Mouse (Mus musculus) myocyte (in vitro differentiated cells): ENCODE data around the gene Pigt. TPM values are rescaled to one million over a fixed set of nuclear protein-coding genes. Genes with fewer than 3 reads are reported as not detected.

ENCODE experiments used
- H3K27me3 ChIP-seq: one replicate; pipeline ENCODE4 v1.6.1; 2011; ENCODE audit not compliant: control insufficient read depth, insufficient read depth, insufficient read length
- H3K36me3 ChIP-seq: one replicate; pipeline ENCODE4 v1.6.1; 2011; ENCODE audit not compliant: control insufficient read depth, insufficient read depth
- H3K4me2 ChIP-seq: one replicate; pipeline ENCODE4 v1.6.1; 2011; ENCODE audit warnings: low read depth, control low read depth
- H3K4me3 ChIP-seq: one replicate; pipeline ENCODE4 v1.5.1; 2011; ENCODE audit warnings: mild to moderate bottlenecking, control low read depth, moderate library complexity
- H3K79me2 ChIP-seq: one replicate; pipeline ENCODE4 v1.6.1; 2011; ENCODE audit not compliant: control insufficient read depth, insufficient read depth
- H3ac ChIP-seq: one replicate; pipeline ENCODE4 v1.6.1; 2011; ENCODE audit not compliant: control insufficient read depth, insufficient read length
- CEBPB ChIP-seq: IDR thresholded peaks from 2 replicates; pipeline ENCODE4 v1.6.1; 2011; ENCODE audit warnings: mild to moderate bottlenecking, moderate library complexity; ENCODE audit not compliant: poor library complexity, insufficient read depth, severe bottlenecking
- E2F4 ChIP-seq: IDR thresholded peaks from one replicate; pipeline ENCODE4 v1.6.1; 2011; ENCODE audit warnings: mild to moderate bottlenecking, control low read depth, moderate library complexity; ENCODE audit not compliant: insufficient read depth
- MAX ChIP-seq: IDR thresholded peaks from one replicate; pipeline ENCODE4 v1.6.1; 2011; ENCODE audit warnings: low read depth, mild to moderate bottlenecking, control low read depth
- MYOD1 ChIP-seq, 3 experiments: IDR thresholded peaks; one replicate each; pipeline ENCODE4 v1.6.1; 2011; ENCODE audit warnings: control low read depth in 2 of 3, low read depth in 2 of 3, mild to moderate bottlenecking in 2 of 3, moderate library complexity in 1 of 3; ENCODE audit not compliant: insufficient read length in 2 of 3, control insufficient read depth in 1 of 3
- MYOG ChIP-seq, 3 experiments: IDR thresholded peaks; one replicate each; pipeline ENCODE4 v1.6.1; 2011; ENCODE audit warnings: control low read depth in 2 of 3, low read depth in 2 of 3, mild to moderate bottlenecking in 2 of 3; ENCODE audit not compliant: insufficient read length in 2 of 3, control insufficient read depth in 1 of 3, insufficient read depth in 1 of 3
- POLR2A ChIP-seq: IDR thresholded peaks from one replicate; pipeline ENCODE4 v1.6.1; 2011; ENCODE audit warnings: low read depth, mild to moderate bottlenecking, control low read depth, moderate library complexity; ENCODE audit not compliant: insufficient read length
- POLR2AphosphoS2 ChIP-seq: IDR thresholded peaks from one replicate; pipeline ENCODE4 v1.6.1; 2011; ENCODE audit warnings: low read depth, control low read depth; ENCODE audit not compliant: insufficient read length
- REST ChIP-seq: IDR thresholded peaks from one replicate; pipeline ENCODE4 v1.6.1; 2011; ENCODE audit warnings: mild to moderate bottlenecking, control low read depth, moderate library complexity; ENCODE audit not compliant: insufficient read depth, insufficient read length
- SRF ChIP-seq: IDR thresholded peaks from one replicate; pipeline ENCODE4 v1.6.1; 2011; ENCODE audit warnings: low read depth; ENCODE audit not compliant: control insufficient read depth, insufficient read length
- TCF12 ChIP-seq: IDR thresholded peaks from one replicate; pipeline ENCODE4 v1.6.1; 2011; ENCODE audit warnings: mild to moderate bottlenecking, control low read depth; ENCODE audit not compliant: poor library complexity, insufficient read depth, severe bottlenecking
- TCF3 ChIP-seq: IDR thresholded peaks from one replicate; pipeline ENCODE4 v1.6.1; 2011; ENCODE audit warnings: low read depth, control low read depth; ENCODE audit not compliant: insufficient read length
- USF1 ChIP-seq: IDR thresholded peaks from one replicate; pipeline ENCODE4 v1.6.1; 2011; ENCODE audit warnings: low read depth, mild to moderate bottlenecking, control low read depth, moderate library complexity
- polyA plus RNA-seq: library from polyadenylated mRNA; unstranded; fragments of >200 nt; fragmentation: generic; extraction: Trizol; gene quantifications from one replicate; pipeline ENCODE4 v1.2.1, GENCODE M21; 2012; ENCODE audit warnings: missing spikeins

Gene Pigt
- polyA plus RNA-seq, 1 experiment: 79.2 TPM

DNA sequence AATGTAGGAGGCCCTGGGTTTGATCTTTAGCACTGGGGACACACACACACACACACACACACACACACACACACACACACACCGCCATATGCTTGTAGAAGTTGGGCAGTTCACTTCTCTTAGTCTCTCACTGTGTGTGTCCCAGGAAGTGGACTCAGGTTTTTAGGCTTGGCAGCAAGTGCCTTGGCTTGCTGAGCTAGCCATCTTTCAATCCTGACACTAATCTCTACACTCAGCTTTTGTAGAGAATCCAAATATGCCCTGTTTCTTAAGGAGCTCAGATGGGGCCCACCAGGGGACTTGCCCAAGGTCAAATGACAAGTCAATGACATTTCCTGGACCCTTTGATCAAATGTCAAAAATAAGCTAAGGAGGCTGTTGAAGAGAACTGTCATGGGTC, 40.9 kb upstream of the Pigt start:
- Histone ChIP-seq H3ac (no peak overlapping the region), H3K36me3 (no peaks in the 10 kb centered on the region), H3K4me3 (no peak overlapping the region), H3K79me2 (peaks cover 2% of the 10 kb centered on the region), H3K27me3 (no peaks in the 10 kb centered on the region), H3K4me2 (peak overlapping the region; percentile 71)
- TF ChIP-seq SRF (no peak), MAX (no peak), POLR2A (no peak), TCF12 (no peak), E2F4 (no peak), USF1 (no peak), CEBPB (no peak), MYOD1 (IDR thresholded peaks at IDR 0.05; ENCODE audit: control insufficient read depth in 1 of 3, insufficient read length in 2 of 3, low read depth in 2 of 3) (no peak), TCF3 (no peak), REST (no peak), MYOG (IDR thresholded peaks at IDR 0.05; ENCODE audit: control insufficient read depth in 1 of 3, insufficient read depth in 1 of 3, insufficient read length in 2 of 3, low read depth in 2 of 3) (no peak), POLR2AphosphoS2 (no peak)

DNA sequence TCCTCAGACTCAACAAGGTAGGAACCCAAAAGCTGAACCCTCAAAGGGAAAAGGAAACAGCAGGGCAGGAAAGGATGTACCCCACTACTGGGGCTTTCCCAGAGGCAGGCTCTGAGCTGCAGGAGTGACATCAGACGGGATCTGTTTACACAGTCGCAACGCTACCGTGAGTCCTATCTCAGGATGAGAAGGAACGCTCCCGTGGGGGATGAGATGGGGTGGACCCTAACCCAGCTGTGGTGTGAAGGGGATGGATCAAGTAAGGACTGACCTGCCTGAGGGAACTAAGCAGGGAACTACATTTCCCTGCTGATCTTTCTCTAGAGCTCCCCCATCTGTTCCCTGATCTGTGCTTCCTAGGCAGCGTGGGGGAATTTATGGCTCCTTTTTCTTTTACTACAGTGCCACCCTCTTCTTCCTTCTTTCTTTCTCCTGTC, 40.4 kb upstream of the Pigt start, which contains the start of gene Sys1:
Gene Sys1, plus strand, starts transcription at position 101 of the 437 bp plus-strand sequence.
- no peak within 1 kb of the TSS for H3K4me3 ChIP-seq
- H3K36me3 ChIP-seq: no peaks in the 10 kb centered on the region
- peak within 1 kb of the TSS; percentile 71 for H3K4me2 ChIP-seq
- no peak for TF ChIP-seq E2F4
- TF ChIP-seq TCF12: no peak
- no peak for TF ChIP-seq MYOD1 (IDR thresholded peaks at IDR 0.05; ENCODE audit: control insufficient read depth in 1 of 3, insufficient read length in 2 of 3, low read depth in 2 of 3)
- no peak for TF ChIP-seq POLR2A
- peaks cover 7% of the 10 kb centered on the region for H3K79me2 ChIP-seq
- no peak within 1 kb of the TSS for H3ac ChIP-seq
- no peaks in the 10 kb centered on the region for H3K27me3 ChIP-seq

DNA sequence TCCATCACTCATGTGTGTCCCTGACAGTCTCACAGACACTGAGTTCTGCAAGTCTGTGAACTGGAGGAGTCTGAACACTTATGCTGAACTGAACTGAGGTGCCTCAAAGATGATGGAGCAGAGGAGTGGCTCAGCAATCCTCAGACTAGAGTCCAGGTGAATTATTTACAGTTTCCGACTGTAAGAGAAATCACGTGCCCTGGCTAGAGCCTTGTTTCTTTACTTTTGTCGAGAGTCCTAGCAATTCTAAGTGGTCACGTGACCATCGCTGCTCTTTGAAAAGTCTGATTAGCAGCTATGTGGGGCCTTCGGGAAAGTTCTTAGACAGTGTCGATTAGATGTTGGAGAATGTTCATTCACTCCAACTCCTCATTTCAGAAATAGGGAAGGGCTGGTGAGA, 39.4 kb upstream of the Pigt start:
- no peaks in the 10 kb centered on the region for H3K27me3 ChIP-seq
- H3ac ChIP-seq: no peak overlapping the region
- H3K79me2 ChIP-seq: peaks cover 11% of the 10 kb centered on the region
- no peak overlapping the region for H3K4me3 ChIP-seq
- no peaks in the 10 kb centered on the region for H3K36me3 ChIP-seq
- no peak for TF ChIP-seq POLR2AphosphoS2
- H3K4me2 ChIP-seq: no peak overlapping the region

DNA sequence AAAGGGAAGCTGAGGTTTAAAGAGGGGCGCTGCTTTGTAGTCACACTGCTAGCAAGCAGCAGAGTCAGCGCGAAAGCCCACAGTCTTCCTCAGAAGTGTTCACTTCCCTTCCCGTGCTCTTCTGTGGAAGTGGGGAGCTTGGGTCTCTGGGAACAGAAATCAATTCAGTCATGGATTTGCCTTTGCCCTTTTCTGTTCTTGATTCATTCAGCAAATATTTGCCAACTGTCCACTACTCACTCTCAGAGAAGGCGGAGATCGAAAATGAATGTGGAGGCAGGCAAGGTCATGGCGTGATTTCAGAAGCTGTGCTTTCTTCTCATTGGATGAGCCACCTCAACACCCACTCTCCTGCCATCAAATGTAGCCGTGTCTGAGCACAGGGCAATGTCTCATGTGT, 38.8 kb upstream of the Pigt start:
- Histone ChIP-seq H3K79me2 (peaks cover 11% of the 10 kb centered on the region), H3K36me3 (peaks cover 2% of the 10 kb centered on the region), H3ac (no peak overlapping the region), H3K27me3 (no peaks in the 10 kb centered on the region), H3K4me2 (no peak overlapping the region), H3K4me3 (no peak overlapping the region)
- TF ChIP-seq POLR2A: no peak
- no peak for TF ChIP-seq MYOG (IDR thresholded peaks at IDR 0.05; ENCODE audit: control insufficient read depth in 1 of 3, insufficient read depth in 1 of 3, insufficient read length in 2 of 3, low read depth in 2 of 3)
- TF ChIP-seq CEBPB: no peak
- no peak for TF ChIP-seq TCF12
- TF ChIP-seq POLR2AphosphoS2: no peak
- TF ChIP-seq TCF3: no peak
- TF ChIP-seq USF1: no peak
- TF ChIP-seq MAX: no peak
- no peak for TF ChIP-seq E2F4
- no peak for TF ChIP-seq SRF
- no peak for TF ChIP-seq REST
- TF ChIP-seq MYOD1 (IDR thresholded peaks at IDR 0.05; ENCODE audit: control insufficient read depth in 1 of 3, insufficient read length in 2 of 3, low read depth in 2 of 3): no peak

DNA sequence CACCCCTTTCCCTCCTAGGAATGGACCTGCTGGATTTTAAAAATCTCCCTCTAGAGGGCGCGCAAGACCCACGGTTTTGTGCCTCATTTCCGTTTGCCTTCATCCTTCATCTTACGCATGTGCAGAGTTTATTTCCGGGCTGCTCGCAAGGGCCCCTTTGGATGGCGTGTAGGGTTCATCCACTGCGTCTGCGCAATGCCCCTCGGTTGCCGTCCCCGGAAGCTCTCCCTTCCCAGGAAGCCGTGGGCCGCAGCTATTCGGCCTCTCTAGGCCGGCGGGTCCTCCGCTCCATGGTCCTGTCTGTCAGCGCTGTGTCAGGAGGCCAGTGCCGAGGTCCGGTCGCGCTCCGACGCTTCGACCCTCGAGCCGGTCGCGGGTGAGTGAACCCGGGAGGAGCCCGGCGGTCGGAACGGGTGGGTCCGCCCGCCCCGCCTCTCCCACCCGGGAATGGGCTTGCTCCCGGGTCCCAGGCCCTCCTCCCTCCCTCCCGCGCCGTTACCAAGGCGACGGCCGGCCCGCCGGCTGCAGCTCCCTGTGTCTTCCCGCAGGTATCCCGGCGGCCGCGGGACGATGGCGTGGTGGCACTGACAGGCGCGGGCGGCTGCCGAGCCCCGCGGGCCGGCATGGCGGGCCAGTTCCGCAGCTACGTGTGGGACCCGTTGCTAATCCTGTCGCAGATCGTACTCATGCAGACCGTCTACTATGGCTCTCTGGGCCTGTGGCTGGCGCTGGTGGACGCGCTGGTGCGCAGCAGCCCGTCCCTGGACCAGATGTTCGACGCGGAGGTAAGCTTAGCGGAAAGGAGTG, 36.4 kb upstream of the Pigt start, which contains the start of gene Gm20458:
Gene Gm20458, plus strand, starts transcription at position 223 of the 807 bp plus-strand sequence.
- Histone ChIP-seq H3K27me3 (no peaks in the 10 kb centered on the region), H3K4me2 (peak within 1 kb of the TSS; percentile 97), H3K4me3 (peak within 1 kb of the TSS; percentile 50), H3K36me3 (peaks cover 18% of the 10 kb centered on the region), H3ac (peak within 1 kb of the TSS; percentile 73), H3K79me2 (peaks cover 11% of the 10 kb centered on the region)
- TF ChIP-seq SRF (peak; percentile 60), MYOG (IDR thresholded peaks at IDR 0.05; ENCODE audit: control insufficient read depth in 1 of 3, insufficient read depth in 1 of 3, insufficient read length in 2 of 3, low read depth in 2 of 3) (peak in 1 of 3 experiments; percentile 10), POLR2AphosphoS2 (peak; percentile 61), POLR2A (peak; percentile 82), USF1 (no peak), REST (no peak)
